Mouse (Mus musculus) small intestine, adult 2 months (tissue): ENCODE results near the gene Vwa5b1. TPM values are rescaled to one million over a fixed set of nuclear protein-coding genes. Genes with fewer than 3 reads are reported as not detected.

ENCODE experiments used
- H3K27ac ChIP-seq: fragments of 200-500 bp; 2 replicates; pipeline ENCODE4 v1.5.1; 2012; ENCODE audit warnings: low read depth, low read length, control low read depth, inconsistent platforms; ENCODE audit not compliant: insufficient read depth
- H3K27me3 ChIP-seq: fragments of 200-500 bp; 2 replicates; pipeline ENCODE4 v1.6.1; 2012; ENCODE audit warnings: mild to moderate bottlenecking, moderate library complexity, low read length, inconsistent platforms; ENCODE audit not compliant: control insufficient read depth, insufficient read depth
- H3K36me3 ChIP-seq: fragments of 200-500 bp; 2 replicates; pipeline ENCODE4 v1.6.1; 2012; ENCODE audit warnings: mild to moderate bottlenecking, low read length, control low read depth, inconsistent platforms; ENCODE audit not compliant: control insufficient read depth, insufficient read depth
- H3K4me1 ChIP-seq: fragments of 200-500 bp; 2 replicates; pipeline ENCODE4 v1.6.1; 2012; ENCODE audit warnings: low read length, inconsistent platforms, mixed read lengths; ENCODE audit not compliant: control insufficient read depth, insufficient read depth, insufficient read length
- H3K4me3 ChIP-seq: fragments of 200-500 bp; 2 replicates; pipeline ENCODE4 v1.5.1; 2012; ENCODE audit warnings: low read depth, mild to moderate bottlenecking, control low read depth, inconsistent platforms, low read length, moderate library complexity
- CTCF ChIP-seq: fragments of 200-500 bp; IDR thresholded peaks from 2 replicates; pipeline ENCODE4 v1.5.1; 2012; ENCODE audit warnings: low read depth, mild to moderate bottlenecking, control low read depth, inconsistent platforms, low read length, moderate library complexity, mixed read lengths; ENCODE audit not compliant: insufficient replicate concordance, insufficient read length; ENCODE audit errors: extremely low read depth
- POLR2A ChIP-seq: fragments of 200-500 bp; IDR thresholded peaks from 2 replicates; pipeline ENCODE4 v1.6.1; 2012; ENCODE audit warnings: low read depth, mild to moderate bottlenecking, control low read depth, inconsistent platforms, low read length, moderate library complexity
- WGBS: fragments of 180-500 bp; shearing (Covaris S2); methylation state at CpG from one replicate; pipeline ENCODE4 v1.1.7; 2018; 5-methylcytosine and 5-hydroxymethylcytosine counted together
- polyA plus RNA-seq: library from polyadenylated mRNA; depleted of rRNA; stranded (reverse); fragments of >200 nt; gene quantifications from 2 replicates; pipeline ENCODE4 v1.2.3, GENCODE M21; 2012

Vwa5b1 gene
- polyA plus RNA-seq, 1 experiment: 0.05 TPM

DNA sequence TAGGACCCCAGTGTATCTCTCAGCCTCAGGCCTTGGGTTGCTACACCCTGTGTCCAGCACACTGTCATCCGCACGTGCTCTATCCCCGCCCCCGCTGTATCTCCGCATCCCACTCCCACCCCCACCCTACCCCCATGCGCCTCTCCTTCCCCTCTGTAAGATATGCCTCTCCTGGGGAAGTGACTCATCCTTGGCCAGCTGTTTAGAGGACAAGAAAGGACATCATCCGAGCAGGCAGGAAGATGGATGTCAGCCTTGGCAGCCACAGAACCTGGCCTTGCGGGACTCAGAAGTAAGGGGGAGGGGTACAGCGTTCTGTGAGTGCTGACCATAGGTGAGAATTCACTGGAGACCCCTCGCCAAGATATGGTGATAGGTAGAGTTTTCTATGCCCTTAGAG lies 30.8 kb upstream of the Vwa5b1 start:
- Histone ChIP-seq H3K36me3 (no peaks in the 10 kb centered on the region), H3K4me3 (no peak overlapping the region), H3K4me1 (peaks cover 11% of the 10 kb centered on the region; the same call in 1 of the 2 replicates), H3K27ac (no peak overlapping the region), H3K27me3 (no peaks in the 10 kb centered on the region)
- WGBS: 66% methylated on average over 10 of the region's 10 CpGs
- no peak for TF ChIP-seq POLR2A
- no peak for TF ChIP-seq CTCF

DNA sequence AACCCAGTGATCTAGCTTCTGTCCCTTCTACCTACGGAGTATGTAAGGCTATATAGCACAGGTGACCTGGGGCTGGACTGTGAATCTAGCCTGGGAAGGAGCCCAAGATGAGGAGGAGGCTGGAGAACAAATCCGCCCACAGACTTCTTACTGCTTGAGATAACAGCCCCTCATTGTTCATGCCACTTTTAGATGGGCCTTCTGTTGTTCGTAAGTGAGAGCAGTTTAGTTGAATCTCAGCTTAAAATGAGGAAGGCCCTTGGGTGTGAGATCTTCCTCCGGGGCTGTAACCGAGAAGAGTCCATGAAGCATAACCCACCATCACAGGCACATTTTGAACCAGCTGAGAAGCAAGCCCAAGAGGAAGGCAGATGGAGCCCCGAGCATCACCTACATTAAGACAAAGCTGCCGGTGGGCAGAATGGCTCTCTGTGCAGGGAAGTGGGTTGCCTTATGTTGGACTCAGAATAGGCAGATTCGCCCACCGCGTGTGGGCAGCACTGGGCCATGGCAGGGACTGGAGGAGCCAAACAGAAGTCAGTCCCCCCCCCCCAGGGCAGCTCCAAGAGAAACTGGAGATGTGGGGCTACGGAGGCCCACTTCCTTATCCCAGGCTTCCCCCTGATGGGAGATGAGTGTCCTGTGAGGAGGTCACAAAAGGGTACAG lies 24.4 kb upstream of the Vwa5b1 start:
- Histone ChIP-seq H3K27me3 (no peaks in the 10 kb centered on the region), H3K27ac (no peak overlapping the region), H3K36me3 (no peaks in the 10 kb centered on the region), H3K4me3 (no peak overlapping the region), H3K4me1 (peaks cover 5% of the 10 kb centered on the region; the same call in 1 of the 2 replicates)
- 85% methylated on average over 11 of the region's 11 CpGs for WGBS
- TF ChIP-seq POLR2A (no peak), CTCF (no peak)

DNA sequence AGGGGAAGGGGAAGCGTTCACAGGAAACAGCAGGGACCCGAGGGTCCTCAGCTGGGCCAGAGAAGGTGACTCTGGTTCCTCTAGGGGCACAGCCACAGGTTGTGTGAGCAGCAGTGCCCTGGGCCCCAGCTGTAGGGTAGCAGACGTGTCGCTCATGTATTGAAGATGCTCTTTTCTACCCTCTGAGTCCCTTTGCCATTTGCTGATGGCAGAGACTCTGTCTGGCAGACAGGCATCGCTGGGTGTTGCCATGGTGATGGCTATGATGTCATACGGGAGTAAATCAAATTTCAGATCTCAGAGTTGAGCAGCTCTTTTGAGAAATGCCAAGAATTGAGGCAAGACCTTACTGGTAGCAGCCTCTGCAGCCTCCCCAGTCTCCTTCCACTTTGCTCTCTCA lies 17.4 kb upstream of the Vwa5b1 start:
- Histone ChIP-seq H3K27me3 (no peaks in the 10 kb centered on the region), H3K27ac (no peak overlapping the region), H3K4me3 (no peak overlapping the region), H3K4me1 (no peaks in the 10 kb centered on the region), H3K36me3 (no peaks in the 10 kb centered on the region)
- 47% methylated on average over 6 of the region's 6 CpGs for WGBS
- no peak for TF ChIP-seq CTCF
- no peak for TF ChIP-seq POLR2A

DNA sequence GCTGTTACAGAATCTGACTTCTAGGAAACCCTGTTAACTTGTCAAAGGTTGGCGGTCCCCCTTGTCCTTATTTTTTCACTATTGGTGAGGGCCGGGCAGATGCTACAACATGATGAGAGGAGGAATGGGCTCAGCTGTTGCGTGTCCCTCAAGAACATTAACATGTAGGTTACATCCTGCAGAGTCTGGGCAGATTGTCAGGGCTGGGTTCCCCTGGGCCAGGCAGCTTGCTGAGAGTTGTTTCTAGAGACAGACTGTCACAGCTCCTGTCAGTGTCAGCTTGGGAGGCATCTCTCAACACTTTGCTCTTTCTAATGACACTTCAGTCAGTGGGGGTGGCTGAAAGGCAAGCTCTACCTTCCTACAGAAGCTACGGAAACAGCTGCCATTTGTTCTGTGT lies 16.2 kb upstream of the Vwa5b1 start:
- H3K4me3 ChIP-seq: no peak overlapping the region
- WGBS: 88% methylated on average over 4 of the region's 4 CpGs
- no peak overlapping the region for H3K27ac ChIP-seq
- H3K27me3 ChIP-seq: no peaks in the 10 kb centered on the region
- H3K36me3 ChIP-seq: no peaks in the 10 kb centered on the region
- TF ChIP-seq POLR2A (no peak), CTCF (no peak)
- no peaks in the 10 kb centered on the region for H3K4me1 ChIP-seq

DNA sequence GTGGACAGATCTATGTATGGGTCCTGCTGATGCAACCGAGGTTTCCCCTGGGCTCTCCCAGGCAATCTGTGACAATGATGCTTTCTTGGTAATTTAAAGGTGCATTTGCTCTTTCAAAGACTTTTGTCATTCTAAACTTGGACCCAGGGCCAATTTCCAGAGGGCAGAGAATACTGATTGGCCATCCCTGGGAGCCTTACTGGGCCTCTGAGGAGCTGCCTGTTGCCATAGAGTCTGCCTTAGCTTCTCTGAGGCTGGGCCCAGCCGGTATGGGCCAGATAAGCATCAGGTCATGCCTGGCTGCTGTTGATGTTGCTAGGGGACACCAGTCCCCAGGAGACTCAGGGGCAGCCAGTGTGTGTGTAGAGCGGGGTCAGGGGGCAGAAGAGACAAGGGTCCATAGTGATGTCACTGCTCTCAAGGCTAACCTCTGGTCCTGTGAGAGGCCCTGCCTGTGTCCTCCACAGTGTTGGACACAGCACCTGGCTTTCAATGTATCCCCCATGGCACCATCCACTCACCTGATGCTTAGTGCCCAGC lies 12.5 kb upstream of the Vwa5b1 start:
- TF ChIP-seq POLR2A (no peak), CTCF (no peak)
- 53% methylated on average over 3 of the region's 3 CpGs for WGBS
- no peak overlapping the region for H3K4me3 ChIP-seq

DNA sequence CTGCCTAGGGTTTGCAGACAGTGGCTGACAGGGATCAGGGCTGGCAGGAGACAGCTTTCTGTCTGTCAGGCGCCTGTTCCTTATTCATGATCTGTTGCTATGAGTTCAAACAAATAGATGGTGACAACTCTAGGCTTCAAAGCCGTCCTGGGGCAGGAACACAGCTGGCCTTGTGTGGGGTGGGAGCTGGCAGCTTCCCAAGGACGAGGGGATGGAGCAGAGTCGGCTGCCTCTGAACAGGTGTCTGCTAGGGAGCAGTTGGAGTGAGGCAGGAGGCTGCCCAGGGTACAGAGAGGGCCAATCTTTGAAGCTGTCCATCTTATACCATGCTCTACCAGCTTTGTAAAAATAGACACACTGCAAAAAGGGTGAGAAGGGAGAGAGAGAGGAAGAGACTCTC lies 6.6 kb upstream of the Vwa5b1 start:
- no peak overlapping the region for H3K27ac ChIP-seq
- WGBS: 9% methylated on average over 4 of the region's 4 CpGs
- no peaks in the 10 kb centered on the region for H3K4me1 ChIP-seq
- no peaks in the 10 kb centered on the region for H3K36me3 ChIP-seq
- H3K4me3 ChIP-seq: no peak overlapping the region
- TF ChIP-seq CTCF (no peak), POLR2A (no peak)
- H3K27me3 ChIP-seq: no peaks in the 10 kb centered on the region

More for the DNA sequence above, 12.5 kb upstream of the Vwa5b1 start:
- Histone ChIP-seq H3K27me3 (no peaks in the 10 kb centered on the region), H3K27ac (no peak overlapping the region), H3K4me1 (no peaks in the 10 kb centered on the region), H3K36me3 (no peaks in the 10 kb centered on the region)

DNA sequence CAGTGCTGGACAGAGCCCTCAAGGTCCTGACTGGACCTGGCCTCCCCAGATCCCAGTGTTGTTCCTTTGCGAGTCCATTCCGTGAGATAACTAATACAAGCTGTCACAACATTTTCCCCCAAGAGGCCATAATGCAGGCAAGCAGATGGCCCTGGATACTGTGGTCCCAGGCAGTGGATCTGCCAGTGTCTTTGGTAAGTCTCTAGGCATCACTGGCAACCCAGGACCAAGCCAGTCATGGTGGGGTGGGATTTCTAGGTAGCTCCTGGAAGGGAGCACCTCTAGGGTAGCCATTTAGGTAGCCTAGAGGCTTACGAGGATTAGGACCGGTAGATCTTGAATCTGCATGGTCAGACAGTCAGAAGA lies 445 bp upstream of the Vwa5b1 start:
- no peaks in the 10 kb centered on the region for H3K36me3 ChIP-seq
- no peaks in the 10 kb centered on the region for H3K27me3 ChIP-seq
- TF ChIP-seq CTCF (no peak), POLR2A (no peak)
- WGBS: 48% methylated on average over 4 of the region's 4 CpGs
- H3K27ac ChIP-seq: no peak overlapping the region
- H3K4me3 ChIP-seq: no peak overlapping the region
- no peaks in the 10 kb centered on the region for H3K4me1 ChIP-seq
